Mouse (Mus musculus): ENCODE measurements around the gene Cib4.

Cib4 gene

GRCm38 (mm10) chr5:30545698-30546097 is at the start of gene Cib4:
Gene Cib4, minus strand, starts transcription at chr5:30545836.
- DNase-seq, result no peak

GRCm38 (mm10) chr5:30594953-30595560 is 49.4 kb upstream of the Cib4 start:
- DNase-seq, result no peak

- DNase-seq, result no peak
Measured at GRCm38 (mm10) chr5:30593811-30594504, 48.3 kb upstream of the Cib4 start.

- DNase-seq, result no peak
Measured at GRCm38 (mm10) chr5:30593360-30593759, 47.7 kb upstream of the Cib4 start.

GRCm38 (mm10) chr5:30592279-30592980 is 46.8 kb upstream of the Cib4 start:
- peak; percentile 74 for DNase-seq

GRCm38 (mm10) chr5:30591786-30592185 is 46.1 kb upstream of the Cib4 start:
- DNase-seq, result no peak

- peak; percentile 95 for DNase-seq
Measured at GRCm38 (mm10) chr5:30591205-30591731, 45.6 kb upstream of the Cib4 start.

- no peak for DNase-seq
Measured at GRCm38 (mm10) chr5:30590231-30590630, 44.6 kb upstream of the Cib4 start.

- peak; percentile 81 for DNase-seq
Measured at GRCm38 (mm10) chr5:30589546-30589945, 43.9 kb upstream of the Cib4 start.

- no peak for DNase-seq
Measured at GRCm38 (mm10) chr5:30589069-30589468, 43.4 kb upstream of the Cib4 start.

- peak; percentile 70 for DNase-seq
Measured at GRCm38 (mm10) chr5:30588301-30588968, 42.8 kb upstream of the Cib4 start.

- peak; percentile 66 for DNase-seq
Measured at GRCm38 (mm10) chr5:30587681-30588300, 42.2 kb upstream of the Cib4 start, which contains the start of gene Kcnk3. Gene Kcnk3, plus strand, starts transcription at chr5:30588170.

- DNase-seq, result no peak
Measured at GRCm38 (mm10) chr5:30587101-30587500, 41.5 kb upstream of the Cib4 start.

- peak; percentile 80 for DNase-seq
Measured at GRCm38 (mm10) chr5:30586616-30587015, 41.0 kb upstream of the Cib4 start.

- DNase-seq, result no peak
Measured at GRCm38 (mm10) chr5:30582017-30582416, 36.4 kb upstream of the Cib4 start.

GRCm38 (mm10) chr5:30580725-30581124 is 35.1 kb upstream of the Cib4 start:
- DNase-seq, result no peak

GRCm38 (mm10) chr5:30578445-30579080 is 32.9 kb upstream of the Cib4 start:
- DNase-seq, result peak; percentile 36

GRCm38 (mm10) chr5:30577654-30578310 is 32.1 kb upstream of the Cib4 start:
- DNase-seq, result peak; percentile 85

- peak; percentile 38 for DNase-seq
Measured at GRCm38 (mm10) chr5:30577251-30577650, 31.6 kb upstream of the Cib4 start.

- DNase-seq, result no peak
Measured at GRCm38 (mm10) chr5:30576233-30576632, 30.6 kb upstream of the Cib4 start.

GRCm38 (mm10) chr5:30574367-30574766 is 28.7 kb upstream of the Cib4 start:
- DNase-seq, result no peak

GRCm38 (mm10) chr5:30571820-30572219 is 26.2 kb upstream of the Cib4 start:
- no peak for DNase-seq
